ENCODE assay signal across 9 mouse cellular contexts in genomic region chr16:8823661-8824060, GRCm38 (mm10). TPM values are rescaled to one million over a fixed set of nuclear protein-coding genes. Genes with fewer than 3 reads are reported as not detected.
DNase-seq lines count a peak whose midpoint lies in the region; ATAC-seq and TF ChIP-seq lines count a peak whose summit lies in the region.
"Had no signal": no experiment of that assay in that cellular context is flagged by ENCODE, and none has a peak within 500 bp of the region (broad histone marks: within the 10 kb centered on the region; RNA-seq: fewer than 3 reads in every experiment).

No protein-coding gene starts in this region.

- no peak overlapping the region for H3K27ac ChIP-seq in hindbrain, postnatal 0 days
- no peak overlapping the region for H3K27ac ChIP-seq in hindbrain, embryonic 14.5 days
- peak overlapping the region; percentile 53; the same call in 1 of the 2 replicates for H3K27ac ChIP-seq in ES-Bruce4 (ENCODE audit: insufficient read depth, low read length)
- H3K27ac ChIP-seq in forebrain, embryonic 10.5 days: no peak overlapping the region
- no peak overlapping the region for H3K27ac ChIP-seq in forebrain, embryonic 13.5 days

- H3K4me3 ChIP-seq in hindbrain, postnatal 0 days (ENCODE audit: low read length): no peak overlapping the region
- no peak overlapping the region for H3K4me3 ChIP-seq in hindbrain, embryonic 14.5 days (replicated peaks; ENCODE audit: low read length)
- H3K4me3 ChIP-seq in ES-Bruce4 (ENCODE audit: low read depth, low read length): no peak overlapping the region
- no peak overlapping the region for H3K4me3 ChIP-seq in forebrain, embryonic 10.5 days
- no peak overlapping the region for H3K4me3 ChIP-seq in forebrain, embryonic 13.5 days

- H3K4me2 ChIP-seq in hindbrain, postnatal 0 days (ENCODE audit: low read depth, low read length): no peak overlapping the region
- H3K4me2 ChIP-seq in hindbrain, embryonic 14.5 days (replicated peaks): no peak overlapping the region
- H3K4me2 ChIP-seq in forebrain, embryonic 13.5 days: no peak overlapping the region

- H3K4me1 ChIP-seq in hindbrain, postnatal 0 days (ENCODE audit: insufficient read depth, low read length): no peaks in the 10 kb centered on the region
- no peaks in the 10 kb centered on the region for H3K4me1 ChIP-seq in hindbrain, embryonic 14.5 days (replicated peaks; ENCODE audit: control insufficient read depth, insufficient read depth, low read length)
- no peaks in the 10 kb centered on the region for H3K4me1 ChIP-seq in ES-Bruce4 (ENCODE audit: control insufficient read depth, insufficient read depth, low read length)
- peaks cover under 1% of the 10 kb centered on the region; the same call in 1 of the 2 replicates for H3K4me1 ChIP-seq in forebrain, embryonic 10.5 days
- H3K4me1 ChIP-seq in forebrain, embryonic 13.5 days: no peaks in the 10 kb centered on the region

- WGBS in hindbrain, postnatal 0 days: 77% methylated on average over 2 of the region's 2 CpGs
- 84% methylated on average over 2 of the region's 2 CpGs for WGBS in hindbrain, embryonic 14.5 days
- 76% methylated on average over 2 of the region's 2 CpGs for WGBS in forebrain, embryonic 10.5 days
- 76% methylated on average over 2 of the region's 2 CpGs for WGBS in forebrain, embryonic 13.5 days

- ATAC-seq in hindbrain, postnatal 0 days: no peak
- ATAC-seq in hindbrain, embryonic 14.5 days (ENCODE audit: low FRiP score): no peak
- peak; percentile 65 for ATAC-seq in erythroblast, adult 5-6 weeks (replicated peaks; ENCODE audit: low FRiP score, poor library complexity, severe bottlenecking)
- ATAC-seq in megakaryocyte, adult 5-6 weeks (ENCODE audit: poor library complexity, severe bottlenecking): peak; percentile 98
- ATAC-seq in forebrain, embryonic 13.5 days: no peak

- no peak for TF ChIP-seq CTCF in hindbrain, postnatal 0 days (IDR thresholded peaks at IDR 0.05; ENCODE audit: low read depth)
- no peak for TF ChIP-seq CTCF in ES-Bruce4 (IDR thresholded peaks at IDR 0.05; ENCODE audit: low read depth, low read length)

- TF ChIP-seq POLR2A in ES-Bruce4 (IDR thresholded peaks at IDR 0.05; ENCODE audit: insufficient read depth, low read length): no peak

- H3K27me3 ChIP-seq in hindbrain, postnatal 0 days (ENCODE audit: insufficient read depth, low read length): no peaks in the 10 kb centered on the region
- H3K27me3 ChIP-seq in hindbrain, embryonic 14.5 days (ENCODE audit: control insufficient read depth, insufficient read depth, low read length): no peaks in the 10 kb centered on the region
- H3K27me3 ChIP-seq in ES-Bruce4 (ENCODE audit: control insufficient read depth, insufficient read depth, low read length, poor library complexity, severe bottlenecking): no peaks in the 10 kb centered on the region
- no peaks in the 10 kb centered on the region for H3K27me3 ChIP-seq in forebrain, embryonic 10.5 days (ENCODE audit: poor library complexity, severe bottlenecking)
- no peaks in the 10 kb centered on the region for H3K27me3 ChIP-seq in forebrain, embryonic 13.5 days

- H3K9me3 ChIP-seq in hindbrain, postnatal 0 days (ENCODE audit: low read length): no peaks in the 10 kb centered on the region
- no peaks in the 10 kb centered on the region for H3K9me3 ChIP-seq in hindbrain, embryonic 14.5 days (ENCODE audit: control insufficient read depth, low read length)
- H3K9me3 ChIP-seq in ES-Bruce4 (replicated peaks; ENCODE audit: control insufficient read depth, insufficient read depth, low read length, poor library complexity, severe bottlenecking): no peaks in the 10 kb centered on the region
- no peaks in the 10 kb centered on the region for H3K9me3 ChIP-seq in forebrain, embryonic 10.5 days
- H3K9me3 ChIP-seq in forebrain, embryonic 13.5 days (replicated peaks): no peaks in the 10 kb centered on the region

- H3K9ac ChIP-seq in hindbrain, postnatal 0 days (replicated peaks; ENCODE audit: low read length): no peak overlapping the region
- H3K9ac ChIP-seq in hindbrain, embryonic 14.5 days: no peak overlapping the region
- peak overlapping the region; percentile 1; the same call in 1 of the 2 replicates for H3K9ac ChIP-seq in ES-Bruce4 (ENCODE audit: low read depth, poor library complexity, severe bottlenecking)
- no peak overlapping the region for H3K9ac ChIP-seq in forebrain, embryonic 13.5 days

- DNase-seq in hindbrain, postnatal 0 days (ENCODE audit: low spot score): peak; percentile 25
- no peak for DNase-seq in hindbrain, embryonic 14.5 days (ENCODE audit: low spot score)
- DNase-seq in urinary bladder, postnatal 14 days (ENCODE audit: low spot score): no peak
- DNase-seq in forebrain, embryonic 10.5 days (ENCODE audit: extremely low spot score, low spot score): no peak
- DNase-seq: cerebellum, adult 18-20 months had no signal

- H3K36me3 ChIP-seq in hindbrain, postnatal 0 days (ENCODE audit: insufficient read depth, low read length): no peaks in the 10 kb centered on the region
- no peaks in the 10 kb centered on the region for H3K36me3 ChIP-seq in hindbrain, embryonic 14.5 days (replicated peaks; ENCODE audit: control insufficient read depth, insufficient read depth)
- H3K36me3 ChIP-seq in ES-Bruce4 (ENCODE audit: control insufficient read depth, insufficient read depth, low read length, poor library complexity, severe bottlenecking): no peaks in the 10 kb centered on the region
- H3K36me3 ChIP-seq in forebrain, embryonic 10.5 days (replicated peaks): no peaks in the 10 kb centered on the region
- no peaks in the 10 kb centered on the region for H3K36me3 ChIP-seq in forebrain, embryonic 13.5 days (ENCODE audit: poor library complexity, severe bottlenecking)

- no peak for TF ChIP-seq EP300 in ES-Bruce4 (IDR thresholded peaks at IDR 0.05; ENCODE audit: insufficient read depth, low read depth, low read length)

RNA-seq across cellular contexts. Expression of gene 1810013L24Rik, which starts 6.2 kb away (rescaled TPM):
- total RNA-seq in hindbrain, postnatal 0 days (2014; rRNA removed): 50.3 and 51.8 TPM in 2 replicates
- 16.8 and 17.1 TPM in 2 replicates for polyA plus RNA-seq in hindbrain, postnatal 0 days (2015; fragmentation: Nextera tagmentation; extraction: Ambion mirVana)
- 23.5 and 25.6 TPM in 2 replicates for polyA plus RNA-seq in hindbrain, embryonic 14.5 days (2014; fragmentation: Nextera tagmentation; extraction: Ambion mirVana)
- 63.8 and 65.8 TPM in 2 replicates for polyA plus RNA-seq in ES-Bruce4 (2011; ENCODE audit: insufficient read depth, insufficient read length, low read depth, missing spikeins)
- total RNA-seq in erythroblast, adult 5-6 weeks (2015; ENCODE audit: low replicate concordance): 90.3 and 115 TPM in 2 replicates
- 134 and 157 TPM in 2 replicates for total RNA-seq in erythroblast, adult 5-6 weeks (2017; ENCODE audit: low replicate concordance)
- total RNA-seq in megakaryocyte, adult 5-6 weeks (2015): 45.2 and 57.7 TPM in 2 replicates
- total RNA-seq in megakaryocyte, adult 5-6 weeks (2017): 48.3 and 56.3 TPM in 2 replicates
- 17.9 and 18.4 TPM in 2 replicates for polyA plus RNA-seq in forebrain, embryonic 10.5 days (2016; fragmentation: Nextera tagmentation; extraction: Ambion mirVana)
- 26.3 and 27.4 TPM in 2 replicates for polyA plus RNA-seq in forebrain, embryonic 13.5 days (2015; fragmentation: Nextera tagmentation; extraction: Ambion mirVana)

RNA-seq across cellular contexts. Expression of gene Usp7, which starts 31.6 kb away (rescaled TPM):
- total RNA-seq in hindbrain, postnatal 0 days (2014; rRNA removed): 69.8 and 83.7 TPM in 2 replicates
- polyA plus RNA-seq in hindbrain, postnatal 0 days (2015; fragmentation: Nextera tagmentation; extraction: Ambion mirVana): 17.5 and 18.9 TPM in 2 replicates
- 44.7 and 44.9 TPM in 2 replicates for polyA plus RNA-seq in hindbrain, embryonic 14.5 days (2014; fragmentation: Nextera tagmentation; extraction: Ambion mirVana)
- 339 and 341 TPM in 2 replicates for polyA plus RNA-seq in ES-Bruce4 (2011; ENCODE audit: insufficient read depth, insufficient read length, low read depth, missing spikeins)
- total RNA-seq in erythroblast, adult 5-6 weeks (2015; ENCODE audit: low replicate concordance): 545 and 592 TPM in 2 replicates
- 1,042 and 1,164 TPM in 2 replicates for total RNA-seq in erythroblast, adult 5-6 weeks (2017; ENCODE audit: low replicate concordance)
- 127 and 132 TPM in 2 replicates for total RNA-seq in megakaryocyte, adult 5-6 weeks (2015)
- 122 and 137 TPM in 2 replicates for total RNA-seq in megakaryocyte, adult 5-6 weeks (2017)
- polyA plus RNA-seq in forebrain, embryonic 10.5 days (2016; fragmentation: Nextera tagmentation; extraction: Ambion mirVana): 32.7 and 33.4 TPM in 2 replicates
- 29.6 and 42.3 TPM in 2 replicates for polyA plus RNA-seq in forebrain, embryonic 13.5 days (2015; fragmentation: Nextera tagmentation; extraction: Ambion mirVana)

Comparison
In these comparisons a context has a peak if more than half of its experiments do, and no peak if none do; other contexts are left out.
1. ATAC-seq: peak in erythroblast, adult 5-6 weeks (single experiment) and megakaryocyte, adult 5-6 weeks (single experiment); none in hindbrain, postnatal 0 days (single experiment), hindbrain, embryonic 14.5 days (single experiment) and forebrain, embryonic 13.5 days (single experiment).